Mouse (Mus musculus) midbrain, embryonic 14.5 days (tissue): ENCODE data around the gene Nfya. TPM values are rescaled to one million over a fixed set of nuclear protein-coding genes. Genes with fewer than 3 reads are reported as not detected.

ENCODE experiments used
- ATAC-seq: fragments of 200-750 bp; cut with Nextera tagmentation; 2 replicates; pipeline ENCODE4 v1.8.0; 2017; ENCODE audit warnings: moderate number of reproducible peaks, moderate library complexity; ENCODE audit not compliant: low FRiP score, low TSS enrichment
- DNase-seq: peaks from one replicate; pipeline ENCODE4 v3.0.0-alpha.2; 2015
- H3K27ac ChIP-seq: fragments of 300-500 bp; sonication (generic); replicated peaks from 2 replicates; pipeline ENCODE4 v1.5.1; 2014; ENCODE audit warnings: mild to moderate bottlenecking, low read depth, low read length, moderate library complexity
- H3K27me3 ChIP-seq: fragments of 300-500 bp; sonication (generic); 2 replicates; pipeline ENCODE4 v1.6.1; 2014; ENCODE audit warnings: low read length, control low read depth, mixed read lengths; ENCODE audit not compliant: control insufficient read depth, insufficient read depth
- H3K36me3 ChIP-seq: fragments of 300-500 bp; sonication (generic); 2 replicates; pipeline ENCODE4 v1.6.1; 2014; ENCODE audit warnings: low read length, control low read depth; ENCODE audit not compliant: control insufficient read depth, insufficient read depth
- H3K4me1 ChIP-seq: fragments of 300-500 bp; sonication (generic); 2 replicates; pipeline ENCODE4 v1.6.1; 2014; ENCODE audit warnings: mild to moderate bottlenecking, antibody characterized with exemption, low read length, control low read depth; ENCODE audit not compliant: control insufficient read depth, insufficient read depth
- H3K4me2 ChIP-seq: fragments of 300-500 bp; sonication (generic); 2 replicates; pipeline ENCODE4 v1.6.1; 2014; ENCODE audit warnings: mild to moderate bottlenecking, low read length, moderate library complexity
- H3K4me3 ChIP-seq: fragments of 300-500 bp; sonication (generic); replicated peaks from 2 replicates; pipeline ENCODE4 v1.5.1; 2014; ENCODE audit warnings: low read depth, low read length
- H3K9ac ChIP-seq: fragments of 300-500 bp; sonication (generic); replicated peaks from 2 replicates; pipeline ENCODE4 v1.6.1; 2014; ENCODE audit warnings: mild to moderate bottlenecking, low read length, moderate library complexity
- H3K9me3 ChIP-seq: fragments of 300-500 bp; sonication (generic); 2 replicates; pipeline ENCODE4 v1.6.1; 2016; ENCODE audit warnings: low read length, control low read depth, mixed read lengths; ENCODE audit not compliant: control insufficient read depth
- WGBS: fragments of 180-500 bp; shearing (Covaris S2); extraction: QIAGEN DNeasy Blood & Tissue Kit; methylation state at CpG from one replicate; pipeline ENCODE4 v1.1.7; 2014; 5-methylcytosine and 5-hydroxymethylcytosine counted together
- polyA plus RNA-seq: library from polyadenylated mRNA; unstranded; fragments of >200 nt; fragmentation: Nextera tagmentation; extraction: Ambion mirVana; gene quantifications from 2 replicates; pipeline ENCODE4 v1.2.1, GENCODE M21; 2014

Nfya gene
- polyA plus RNA-seq, 1 experiment from 2014 or later = 16.5 TPM

DNA sequence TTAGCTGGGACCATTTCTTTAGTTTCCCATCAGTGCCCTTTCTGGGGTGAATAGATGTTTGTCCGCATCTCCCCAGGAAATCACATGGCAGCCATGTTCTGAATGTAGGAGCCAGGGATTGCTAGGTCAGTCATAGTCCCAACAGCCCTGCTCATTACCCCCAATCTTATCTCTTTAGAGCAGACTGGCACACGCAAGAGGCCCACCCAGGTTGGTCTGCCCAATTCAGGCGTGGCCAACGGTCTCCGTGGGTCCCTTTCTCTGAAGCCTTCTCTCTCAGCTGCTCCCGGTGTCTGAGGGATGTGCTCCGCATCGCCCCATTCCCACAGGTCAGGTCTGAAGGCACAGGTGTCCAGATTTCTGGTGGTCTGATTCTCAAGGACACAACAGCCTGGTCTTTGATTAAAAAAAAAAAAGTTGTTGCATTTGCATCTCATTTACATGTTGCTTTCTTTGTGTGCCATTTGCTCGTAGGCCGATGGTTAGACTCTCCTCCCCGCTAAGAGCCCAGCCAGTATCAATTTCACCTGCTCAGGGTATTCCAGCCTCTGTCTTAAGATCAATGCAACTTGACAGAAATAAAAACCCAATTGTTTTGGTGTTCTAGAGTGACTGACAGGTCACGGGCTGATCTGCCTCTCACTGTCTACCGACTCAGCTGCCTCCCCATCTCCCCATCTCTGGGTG, 41.1 kb upstream of the Nfya start:
- no peak overlapping the region for H3K4me2 ChIP-seq
- no peaks in the 10 kb centered on the region for H3K36me3 ChIP-seq
- no peaks in the 10 kb centered on the region for H3K9me3 ChIP-seq
- no peaks in the 10 kb centered on the region for H3K27me3 ChIP-seq
- ATAC-seq (no peak), DNase-seq (no peak)
- H3K27ac ChIP-seq = no peak overlapping the region
- no peaks in the 10 kb centered on the region for H3K4me1 ChIP-seq
- no peak overlapping the region for H3K9ac ChIP-seq
- H3K4me3 ChIP-seq = no peak overlapping the region
- WGBS = 69% methylated on average over 13 of the region's 13 CpGs

DNA sequence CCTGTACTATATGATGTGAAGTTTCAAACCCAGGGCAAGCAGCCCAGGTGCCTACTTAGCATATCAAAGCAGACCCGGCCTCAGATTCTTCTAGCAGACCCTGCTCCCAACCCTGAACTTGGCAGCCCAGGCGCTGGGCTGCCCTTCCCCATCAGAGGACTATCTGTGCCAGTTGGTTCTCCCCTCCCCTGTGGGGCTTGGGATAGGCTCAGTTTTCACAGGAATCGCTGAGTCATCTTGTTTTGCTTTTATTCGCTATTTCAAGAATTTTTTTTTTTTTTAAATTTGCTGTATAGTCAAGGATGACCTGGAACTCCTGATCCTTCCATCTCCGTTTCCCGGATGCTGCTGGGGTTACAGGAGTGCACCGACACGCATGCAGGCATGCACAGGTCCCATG, 38.0 kb upstream of the Nfya start:
- Histone ChIP-seq H3K9me3 (no peaks in the 10 kb centered on the region), H3K4me3 (no peak overlapping the region), H3K36me3 (no peaks in the 10 kb centered on the region), H3K27me3 (no peaks in the 10 kb centered on the region), H3K4me1 (no peaks in the 10 kb centered on the region), H3K4me2 (no peak overlapping the region), H3K27ac (no peak overlapping the region), H3K9ac (no peak overlapping the region)
- ATAC-seq (no peak), DNase-seq (no peak)
- WGBS = 78% methylated on average over 8 of the region's 8 CpGs

DNA sequence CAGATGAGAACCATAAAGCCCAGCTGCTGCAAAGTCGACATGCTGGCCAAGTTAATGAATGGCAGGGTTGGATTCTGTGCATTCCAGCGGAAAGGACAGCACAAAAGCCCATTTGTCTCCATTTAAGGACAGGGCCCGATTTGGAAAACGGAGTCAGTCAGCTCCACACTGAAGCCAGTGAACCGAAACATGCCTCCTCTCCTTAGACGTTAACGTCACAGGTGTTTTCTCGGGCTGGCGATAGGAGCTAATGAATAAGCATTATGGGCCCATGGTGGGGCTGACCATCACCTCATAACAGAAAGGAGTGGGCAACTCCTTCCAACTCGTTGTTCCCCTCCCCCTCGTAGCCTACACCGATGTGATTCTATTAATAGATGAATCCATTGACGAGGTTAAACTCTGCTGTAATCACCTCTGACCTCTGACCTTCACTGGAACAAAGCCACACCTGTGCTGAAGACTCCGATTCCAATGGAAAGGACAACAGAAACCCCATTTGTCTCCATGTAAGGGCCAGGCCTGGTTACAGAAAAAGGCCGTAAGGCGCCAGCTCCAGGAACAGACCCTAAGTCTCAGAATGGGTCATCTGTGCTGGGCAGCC, 33.9 kb upstream of the Nfya start:
- no peaks in the 10 kb centered on the region for H3K4me1 ChIP-seq
- H3K9ac ChIP-seq = no peak overlapping the region
- no peaks in the 10 kb centered on the region for H3K9me3 ChIP-seq
- H3K36me3 ChIP-seq = no peaks in the 10 kb centered on the region
- WGBS = 60% methylated on average over 16 of the region's 16 CpGs
- no peak overlapping the region for H3K4me3 ChIP-seq
- H3K4me2 ChIP-seq = no peak overlapping the region
- H3K27ac ChIP-seq = no peak overlapping the region
- H3K27me3 ChIP-seq = no peaks in the 10 kb centered on the region
- ATAC-seq (no peak), DNase-seq (no peak)

DNA sequence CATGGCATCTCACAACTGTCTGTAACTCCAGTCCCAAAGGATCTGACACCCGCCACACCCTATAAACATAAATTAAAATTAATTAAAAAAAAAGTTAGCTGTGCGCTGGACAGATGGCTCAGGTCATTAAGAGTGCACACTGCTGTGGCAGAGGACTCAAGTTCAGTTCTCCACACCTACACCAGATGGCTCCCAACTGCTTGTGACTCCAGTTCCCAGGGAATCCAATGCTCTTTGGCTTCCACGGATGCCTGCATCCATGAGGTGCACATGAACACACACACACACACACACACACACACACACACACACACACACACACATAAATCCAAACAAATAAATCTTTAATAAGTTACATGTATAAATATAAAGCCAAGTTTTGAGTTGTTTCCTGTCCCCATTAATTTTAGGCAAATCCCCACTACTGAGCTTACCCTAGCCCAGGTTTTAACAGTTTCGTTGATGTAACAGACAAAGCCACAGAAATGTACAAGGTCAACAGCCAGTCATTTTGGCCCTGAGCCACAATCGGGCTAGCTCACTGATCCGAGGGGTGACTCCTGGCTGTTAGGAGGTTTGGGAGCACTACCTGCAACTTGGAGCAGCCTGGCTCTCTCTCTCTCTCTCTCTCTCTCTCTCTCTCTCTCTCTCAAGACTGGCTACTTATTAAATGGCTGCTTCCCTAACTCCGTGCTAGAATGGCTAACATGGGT, 33.2 kb upstream of the Nfya start:
- no peaks in the 10 kb centered on the region for H3K36me3 ChIP-seq
- H3K9me3 ChIP-seq = no peaks in the 10 kb centered on the region
- ATAC-seq (no peak), DNase-seq (peak; percentile 26)
- H3K4me1 ChIP-seq = no peaks in the 10 kb centered on the region
- H3K27ac ChIP-seq = no peak overlapping the region
- no peak overlapping the region for H3K4me2 ChIP-seq
- no peaks in the 10 kb centered on the region for H3K27me3 ChIP-seq
- no peak overlapping the region for H3K9ac ChIP-seq
- 75% methylated on average over 7 of the region's 7 CpGs for WGBS
- H3K4me3 ChIP-seq = no peak overlapping the region

DNA sequence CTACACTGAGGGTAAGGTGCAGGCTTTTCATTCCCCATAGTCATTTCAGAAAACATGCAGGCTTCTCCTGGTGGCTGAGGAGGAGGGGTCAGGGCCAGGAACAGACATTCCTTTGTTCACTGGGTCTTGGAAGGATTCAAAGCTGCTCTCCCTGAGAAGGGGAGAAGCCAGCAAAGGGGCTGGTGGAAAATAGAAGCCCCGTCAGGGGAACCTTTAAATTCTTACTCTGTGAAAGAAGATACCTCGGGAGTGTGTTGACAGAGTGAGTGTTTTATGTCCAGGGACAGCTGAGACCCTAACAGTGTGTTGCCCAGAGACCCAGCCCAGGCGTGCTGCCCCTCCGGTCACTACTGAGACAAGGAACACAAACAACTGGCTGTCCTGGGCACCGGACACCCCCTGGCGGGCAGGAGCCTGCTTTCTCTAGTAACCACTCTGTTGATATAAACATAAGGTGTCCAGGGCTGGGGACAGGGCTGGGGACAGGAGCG, 27.8 kb upstream of the Nfya start:
- Histone ChIP-seq H3K27ac (no peak overlapping the region), H3K9ac (no peak overlapping the region), H3K9me3 (no peaks in the 10 kb centered on the region), H3K36me3 (no peaks in the 10 kb centered on the region), H3K4me1 (0 out of 2 replicates have a peak, but pooled peaks cover 2% of the 10 kb centered on the region), H3K27me3 (no peaks in the 10 kb centered on the region), H3K4me3 (no peak overlapping the region), H3K4me2 (no peak overlapping the region)
- WGBS = 39% methylated on average over 7 of the region's 7 CpGs
- ATAC-seq = no peak
- no peak for DNase-seq

DNA sequence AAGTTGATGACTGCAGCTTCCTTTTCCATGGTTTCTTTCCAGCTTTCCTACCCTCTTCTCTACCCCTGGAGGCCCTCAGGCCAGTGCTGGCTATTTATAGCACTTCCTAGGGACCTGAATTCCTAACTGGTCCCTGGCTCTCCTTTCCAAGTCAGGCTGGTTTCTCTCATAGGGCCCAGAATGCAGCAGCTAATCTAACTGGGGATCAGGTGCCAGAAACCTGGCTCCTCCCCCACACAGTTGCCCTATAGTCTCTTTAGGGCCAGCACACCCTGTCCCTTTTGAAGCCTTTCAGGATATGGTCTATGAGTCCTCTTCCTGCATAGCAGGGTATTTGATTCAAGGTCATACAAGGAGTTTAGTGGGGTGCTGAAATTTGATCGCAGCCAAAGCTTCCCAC, 26.8 kb upstream of the Nfya start:
- Histone ChIP-seq H3K36me3 (no peaks in the 10 kb centered on the region), H3K9ac (no peak overlapping the region), H3K27me3 (no peaks in the 10 kb centered on the region), H3K4me2 (no peak overlapping the region), H3K4me3 (no peak overlapping the region), H3K27ac (no peak overlapping the region), H3K9me3 (no peaks in the 10 kb centered on the region), H3K4me1 (0 out of 2 replicates have a peak, but pooled peaks cover 4% of the 10 kb centered on the region)
- ATAC-seq (no peak), DNase-seq (no peak)
- 88% methylated on average over 1 of the region's 1 CpGs for WGBS

DNA sequence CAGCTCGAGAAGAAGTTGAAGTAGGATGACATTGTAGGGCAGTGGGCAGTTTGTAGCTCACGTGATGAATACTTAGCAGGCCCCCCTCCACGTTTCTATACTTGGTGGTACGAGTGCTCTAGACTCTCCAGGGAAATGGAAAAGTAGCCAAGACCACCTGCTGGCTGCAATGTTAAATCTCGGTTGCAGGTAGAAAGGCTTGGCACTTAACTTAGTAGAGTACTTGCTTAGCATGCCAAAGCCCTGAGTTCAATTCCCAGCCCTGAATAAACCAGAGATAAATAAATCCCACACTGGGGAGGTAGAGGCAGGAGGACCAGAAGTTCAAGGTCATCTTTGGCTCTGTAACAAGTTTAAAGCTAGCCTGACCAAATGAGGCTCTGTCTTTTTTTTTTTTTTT, 24.8 kb upstream of the Nfya start:
- DNase-seq (no peak), ATAC-seq (no peak)
- 76% methylated on average over 5 of the region's 5 CpGs for WGBS
- Histone ChIP-seq H3K4me3 (no peak overlapping the region), H3K4me2 (no peak overlapping the region), H3K4me1 (0 out of 2 replicates have a peak, but pooled peaks cover 4% of the 10 kb centered on the region), H3K27me3 (no peaks in the 10 kb centered on the region), H3K9ac (no peak overlapping the region), H3K36me3 (no peaks in the 10 kb centered on the region), H3K27ac (no peak overlapping the region), H3K9me3 (no peaks in the 10 kb centered on the region)

DNA sequence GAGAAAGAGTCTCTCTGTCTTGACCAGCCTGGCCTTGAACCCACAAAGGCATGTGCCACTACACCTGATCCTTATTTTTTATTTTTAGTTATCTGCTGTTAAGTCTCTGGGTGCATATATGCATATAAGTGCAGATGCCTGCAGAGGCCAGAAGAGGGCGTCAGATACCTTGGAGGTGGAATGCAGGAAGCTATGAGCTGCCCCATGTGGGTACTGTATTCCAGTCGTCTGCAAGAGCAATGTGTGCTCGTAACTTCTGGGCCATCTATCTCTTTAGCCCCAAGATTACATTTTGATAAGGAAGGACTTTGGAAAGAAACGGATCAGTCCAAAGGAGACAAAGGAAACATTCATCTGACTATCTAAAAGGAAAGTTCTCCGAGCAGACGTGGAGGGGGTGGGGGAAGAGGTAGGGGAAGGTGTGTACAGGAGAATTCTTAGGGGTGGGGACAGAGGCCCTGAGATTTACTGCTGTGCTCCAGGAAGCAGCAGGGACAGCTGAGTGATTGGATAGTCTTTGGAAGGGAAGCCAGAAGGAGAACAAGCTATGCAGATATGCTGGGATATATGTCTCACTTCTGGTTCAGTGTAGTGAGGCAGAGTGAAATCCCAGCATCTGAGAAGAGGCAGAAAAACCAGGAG, 24.1 kb upstream of the Nfya start:
- WGBS = 78% methylated on average over 6 of the region's 6 CpGs
- no peak for DNase-seq
- no peak overlapping the region for H3K9ac ChIP-seq

More for the DNA sequence above, 24.1 kb upstream of the Nfya start:
- Histone ChIP-seq H3K4me2 (no peak overlapping the region), H3K27me3 (no peaks in the 10 kb centered on the region), H3K4me3 (no peak overlapping the region), H3K4me1 (0 out of 2 replicates have a peak, but pooled peaks cover 4% of the 10 kb centered on the region), H3K9me3 (no peaks in the 10 kb centered on the region), H3K27ac (no peak overlapping the region), H3K36me3 (no peaks in the 10 kb centered on the region)
- no peak for ATAC-seq
